Mouse (Mus musculus) gastrocnemius, adult 18-20 months (tissue): ENCODE measurements around the gene Kcnb1. TPM values are rescaled to one million over a fixed set of nuclear protein-coding genes. Genes with fewer than 3 reads are reported as not detected.

Experiments
- DNase-seq: peaks from one replicate; pipeline ENCODE4 v3.0.0; 2021; ENCODE audit warnings: low spot score
- total RNA-seq, 2 experiments: library from RNA; stranded (reverse); gene quantifications; 2 replicates each; pipeline ENCODE4 v1.2.3; 2021

Kcnb1 gene
- total RNA-seq, 2 experiments from 2014 or later = 22.2 to 25.8 TPM

DNA sequence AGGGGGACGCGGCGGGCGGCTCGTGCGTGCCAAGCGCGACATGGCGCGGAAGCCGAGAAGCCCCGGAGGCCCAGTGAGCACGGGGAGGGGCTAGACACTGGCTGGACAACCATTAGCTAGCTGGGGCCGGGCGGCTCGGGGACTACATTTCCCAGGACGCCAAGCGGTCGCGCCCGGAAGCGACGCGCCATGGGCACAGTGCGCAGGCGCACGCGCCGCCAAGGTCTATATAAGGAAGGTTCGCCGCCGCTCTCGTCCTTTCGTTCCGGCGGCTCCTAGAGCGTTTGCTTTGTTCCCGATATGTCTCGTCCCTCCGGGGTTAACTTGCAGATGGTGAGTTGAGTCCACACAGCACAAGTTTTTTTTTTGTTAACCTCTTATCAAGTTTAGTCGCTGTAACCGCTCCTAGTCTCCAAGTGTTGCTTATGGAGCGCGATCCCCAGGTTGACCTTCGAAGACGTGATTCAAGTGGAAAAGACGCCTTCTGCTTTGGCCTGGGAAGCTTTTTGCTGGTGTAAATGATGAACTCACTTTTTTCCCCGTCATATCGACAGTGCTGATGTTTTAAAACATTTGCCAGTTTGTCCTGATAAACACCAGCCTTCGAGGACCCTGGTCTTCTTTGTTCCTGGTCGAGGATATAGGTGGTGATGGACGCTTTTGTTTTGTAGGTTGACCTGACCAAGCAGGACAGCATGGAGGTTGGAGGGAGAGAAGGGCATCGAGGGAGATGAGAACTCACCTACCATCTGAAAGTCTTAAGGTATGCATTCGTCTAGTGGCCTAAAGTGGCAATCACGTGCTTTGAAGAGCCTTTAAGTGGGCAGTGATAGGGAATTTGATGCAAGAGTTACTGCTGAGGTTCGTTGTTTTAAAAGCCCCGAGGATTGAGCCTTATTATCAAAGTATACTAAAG is 126.7 kb downstream of the Kcnb1 start, which contains the start of gene Znfx1:
Znfx1 (minus strand) TSS at position 51 of the 916 bp plus-strand sequence.
- DNase-seq = peak; percentile 97

DNA sequence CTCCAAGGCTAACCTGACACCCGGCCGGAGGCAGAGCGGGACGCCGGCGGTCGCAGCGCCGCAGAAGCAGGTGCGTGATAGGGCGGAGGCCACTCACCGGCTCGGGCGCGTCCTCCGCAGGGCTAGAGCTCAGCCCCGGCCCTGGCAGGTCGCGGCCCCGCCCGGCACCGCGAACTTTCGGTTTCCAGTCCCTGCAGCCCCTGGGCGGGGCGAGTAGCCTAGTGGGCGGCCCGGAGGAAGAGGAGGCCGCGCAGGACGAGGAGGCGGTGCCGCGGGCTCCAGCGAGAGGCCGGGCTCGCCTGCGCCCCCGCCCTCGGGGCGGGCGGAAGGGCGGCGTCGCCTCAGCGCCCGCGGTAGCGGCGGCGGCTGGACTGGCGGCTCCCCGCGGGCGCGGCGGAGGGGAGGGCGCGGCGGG is 127.5 kb downstream of the Kcnb1 start:
- DNase-seq = peak; percentile 94

DNA sequence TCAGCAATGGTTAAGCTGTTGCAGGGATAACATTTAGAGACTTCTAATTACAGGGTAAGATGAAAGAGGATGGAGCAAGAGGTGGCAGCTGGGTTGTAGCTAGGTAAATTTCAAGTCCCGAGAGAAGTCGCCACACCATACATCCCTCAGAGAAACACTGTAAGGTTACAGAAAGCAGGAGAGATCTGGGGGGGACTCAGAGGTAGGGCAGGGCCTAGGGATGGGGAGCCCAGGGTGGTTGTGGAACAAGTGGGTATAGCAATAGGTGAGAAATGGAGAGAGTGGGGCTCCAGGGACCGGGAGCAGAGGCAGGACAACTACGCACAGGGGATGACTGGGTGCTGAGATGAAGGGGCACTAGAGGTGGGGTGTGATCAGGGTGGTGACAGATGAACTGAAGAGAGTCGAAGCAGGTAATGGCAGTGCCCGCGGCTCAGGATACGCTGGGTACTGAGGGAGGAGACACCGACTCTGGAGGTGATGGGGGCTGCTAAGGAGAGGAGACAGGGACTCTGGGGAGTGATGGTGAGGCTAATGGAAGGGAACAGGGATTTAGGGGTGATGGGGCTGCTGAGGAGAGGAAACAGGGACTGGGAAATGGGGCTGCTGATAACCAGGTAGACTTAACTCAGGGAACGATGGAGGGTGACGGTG is 128.4 kb downstream of the Kcnb1 start:
- no peak for DNase-seq

DNA sequence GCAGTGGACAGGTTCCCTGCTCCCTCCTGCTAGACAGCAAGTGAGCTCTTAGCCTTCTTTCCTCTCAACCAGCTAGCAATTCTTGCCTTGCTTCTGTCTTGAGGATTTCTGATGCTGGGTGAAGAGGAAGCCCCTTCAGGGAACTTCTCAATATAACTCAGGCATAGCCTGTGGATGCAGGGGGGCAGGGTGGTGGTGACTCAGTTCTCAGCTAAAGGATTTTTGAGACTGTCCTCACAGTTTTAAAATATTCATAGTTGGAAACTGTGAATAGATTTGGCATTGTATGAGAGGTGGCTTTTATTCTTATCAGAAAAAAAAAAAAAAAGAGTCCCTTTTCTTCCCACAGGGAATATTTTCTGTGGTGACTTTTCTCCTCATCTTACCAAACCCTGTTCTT is 129.2 kb downstream of the Kcnb1 start:
- DNase-seq = no peak

DNA sequence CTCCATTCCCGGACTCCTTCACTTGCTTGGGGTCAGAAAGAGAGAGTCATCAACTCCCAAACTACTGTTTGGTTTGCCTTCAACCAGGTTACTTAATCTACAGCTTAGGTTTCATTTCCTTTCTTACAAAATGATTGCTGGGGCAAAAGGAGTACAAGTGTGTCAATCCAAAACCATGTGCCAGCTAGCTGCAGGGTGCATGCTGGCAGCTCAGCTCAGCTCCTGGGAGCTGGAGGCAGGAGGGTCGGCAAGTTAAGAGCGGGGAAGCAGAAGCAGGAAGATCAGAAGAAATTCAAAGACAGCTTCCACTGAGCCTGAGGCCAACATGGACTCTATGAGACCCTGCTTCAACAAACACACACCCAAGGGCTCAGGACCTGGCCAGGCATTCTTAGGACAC is 129.6 kb downstream of the Kcnb1 start:
- DNase-seq = no peak

DNA sequence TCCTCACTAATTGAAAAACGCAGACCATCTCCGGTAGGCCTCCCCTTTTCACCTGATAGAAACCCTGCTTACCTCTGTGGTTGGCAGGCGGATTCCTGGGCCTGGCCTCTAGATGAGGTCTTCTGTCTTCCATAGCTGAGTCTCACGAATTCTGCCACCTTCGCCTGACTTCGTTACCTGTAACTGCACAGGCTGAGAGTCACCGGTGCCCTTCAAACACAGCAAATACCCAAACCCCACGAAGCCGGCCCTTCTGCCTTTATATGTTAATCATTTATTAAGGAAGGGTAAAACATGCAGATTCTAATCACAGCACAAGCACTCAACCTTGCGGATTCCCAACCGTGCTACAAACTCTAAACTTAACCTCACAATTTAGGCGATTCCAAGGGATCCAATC is 130.0 kb downstream of the Kcnb1 start:
- no peak for DNase-seq

DNA sequence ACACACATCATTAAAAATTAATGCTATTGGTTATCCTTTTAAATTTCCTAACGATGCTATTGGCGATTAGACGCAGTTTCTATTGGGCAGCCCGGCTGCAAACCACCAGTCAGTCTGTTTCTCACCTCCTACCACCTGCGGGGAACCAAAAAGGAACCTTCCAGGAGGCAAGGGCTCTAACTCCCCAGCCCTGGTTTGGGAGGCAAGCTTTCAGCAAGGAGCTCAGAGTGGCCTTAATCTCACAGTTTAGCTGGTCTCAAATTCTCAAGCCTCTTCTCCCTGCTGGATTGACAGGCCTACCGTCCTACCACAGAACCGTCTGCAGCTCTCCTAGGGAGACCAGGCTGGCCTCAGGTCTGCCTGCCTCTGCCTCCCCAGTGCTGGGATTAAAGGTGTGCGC is 130.4 kb downstream of the Kcnb1 start:
- DNase-seq = no peak

DNA sequence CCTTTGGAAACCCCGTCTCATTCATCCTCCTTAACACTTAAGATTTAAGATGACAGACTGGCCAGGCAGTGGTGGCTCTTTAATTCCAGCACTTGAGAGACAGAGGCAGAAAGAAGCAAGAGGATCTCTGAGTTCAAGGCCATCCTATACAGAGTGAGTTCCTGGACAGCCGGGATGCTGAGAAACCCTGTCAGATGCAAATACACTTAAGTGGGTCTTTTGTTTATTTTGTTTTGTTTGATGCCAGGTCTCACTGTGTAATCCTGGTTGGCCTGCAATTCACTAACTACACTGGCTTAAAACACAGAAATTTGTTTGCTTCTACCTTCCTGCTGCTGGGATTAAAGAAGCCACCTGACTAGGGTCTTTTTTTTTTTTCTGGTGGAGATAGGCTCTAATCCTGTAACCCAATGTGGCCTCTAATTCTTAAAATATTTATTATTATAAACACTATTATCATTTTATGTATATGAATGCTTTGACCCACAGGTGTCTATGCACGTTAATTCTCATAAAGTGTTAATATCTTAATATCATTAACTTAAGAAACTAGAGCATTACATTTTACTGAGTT is 131.1 kb downstream of the Kcnb1 start:
- no peak for DNase-seq

DNA sequence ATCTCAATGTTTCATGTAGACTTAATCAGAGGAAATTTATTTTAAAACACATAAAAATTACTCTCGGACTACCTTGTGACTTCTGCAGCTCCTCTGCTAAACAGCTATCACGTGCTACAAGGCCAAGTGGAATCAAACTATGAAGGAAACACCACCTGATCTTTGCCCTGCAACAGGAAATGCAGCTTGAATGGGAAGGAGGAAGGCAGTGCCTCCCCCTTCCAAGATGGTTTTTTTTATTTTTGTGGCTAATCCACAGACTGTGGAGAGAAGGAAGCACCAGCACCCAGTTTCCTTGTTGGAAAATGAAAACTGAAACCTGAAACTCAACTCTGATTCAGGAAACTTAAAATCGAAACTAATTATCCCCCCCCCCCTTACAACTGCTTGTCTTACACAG is 131.8 kb downstream of the Kcnb1 start:
- no peak for DNase-seq

DNA sequence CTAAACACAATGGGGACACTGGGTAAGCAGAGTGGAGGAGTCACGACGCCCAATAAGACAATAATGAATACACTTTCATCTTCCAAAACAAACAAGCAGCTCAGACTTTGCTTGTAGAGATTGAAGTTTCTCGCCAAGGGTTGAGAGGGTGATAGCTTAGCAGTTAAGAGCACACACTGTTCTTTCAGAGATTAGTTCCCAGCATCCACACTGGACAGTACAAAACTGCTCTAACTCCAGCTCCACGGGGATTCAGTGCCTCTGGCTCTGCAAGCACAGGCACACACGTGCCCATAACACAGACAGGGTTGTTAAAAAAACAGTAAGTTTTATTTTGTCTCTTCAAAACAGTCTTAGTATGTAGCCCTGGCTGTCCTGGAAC is 133.0 kb downstream of the Kcnb1 start:
- DNase-seq = no peak

DNA sequence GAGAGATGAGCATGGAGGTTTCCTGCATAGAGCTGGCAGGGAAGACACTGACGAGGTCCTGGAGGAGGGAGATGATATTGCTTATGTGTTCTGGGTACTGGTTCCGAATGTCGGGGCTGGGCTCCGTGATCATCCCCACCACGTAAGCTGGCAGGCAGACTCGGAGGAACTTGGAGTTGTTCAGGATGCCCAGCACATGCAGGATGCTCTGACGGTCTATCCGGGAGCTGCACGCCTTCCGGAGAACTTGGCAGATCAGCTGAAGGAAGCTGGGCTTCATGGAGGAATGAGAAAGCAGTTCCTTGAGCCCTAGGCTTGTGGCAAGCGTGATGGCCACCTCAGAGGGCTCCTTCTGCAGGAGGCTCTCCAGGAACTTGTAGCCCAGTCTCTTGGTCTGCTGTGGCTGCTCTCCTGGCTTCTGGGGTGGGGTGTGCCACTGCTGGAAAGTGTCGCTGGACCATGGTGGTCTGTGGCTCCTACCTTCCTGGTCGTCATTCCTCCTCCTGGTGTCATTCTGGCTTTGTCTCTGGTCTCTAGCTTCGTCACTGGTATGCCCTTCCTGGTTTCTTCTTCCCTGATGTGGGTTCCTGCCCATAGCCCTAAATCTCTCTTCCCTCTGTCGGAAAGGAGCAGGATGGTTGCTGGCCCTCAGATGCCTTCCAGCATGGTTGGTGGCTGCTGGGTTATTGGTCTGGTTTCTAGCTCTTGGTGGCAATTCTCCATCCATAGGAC is 133.6 kb downstream of the Kcnb1 start:
- DNase-seq = no peak

DNA sequence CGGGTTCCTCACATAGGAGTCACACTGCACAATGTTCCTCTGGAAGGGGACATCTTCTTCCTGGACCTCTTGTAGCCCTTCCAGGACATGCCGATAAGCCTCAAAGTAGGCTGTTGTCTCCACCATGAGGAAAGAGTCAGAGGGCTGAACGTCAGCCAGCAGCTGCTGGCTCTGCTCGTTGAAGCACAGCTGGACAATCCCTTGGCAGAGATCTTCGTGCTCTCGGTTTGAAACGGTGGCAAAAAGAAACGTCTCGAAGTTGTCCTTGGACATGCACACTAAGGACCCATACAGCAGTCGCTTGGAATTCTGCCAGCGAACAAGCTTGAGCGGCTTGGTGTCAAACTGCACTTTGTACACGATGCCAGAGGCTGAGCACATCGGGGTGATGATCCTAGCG is 134.6 kb downstream of the Kcnb1 start:
- peak; percentile 53 for DNase-seq

DNA sequence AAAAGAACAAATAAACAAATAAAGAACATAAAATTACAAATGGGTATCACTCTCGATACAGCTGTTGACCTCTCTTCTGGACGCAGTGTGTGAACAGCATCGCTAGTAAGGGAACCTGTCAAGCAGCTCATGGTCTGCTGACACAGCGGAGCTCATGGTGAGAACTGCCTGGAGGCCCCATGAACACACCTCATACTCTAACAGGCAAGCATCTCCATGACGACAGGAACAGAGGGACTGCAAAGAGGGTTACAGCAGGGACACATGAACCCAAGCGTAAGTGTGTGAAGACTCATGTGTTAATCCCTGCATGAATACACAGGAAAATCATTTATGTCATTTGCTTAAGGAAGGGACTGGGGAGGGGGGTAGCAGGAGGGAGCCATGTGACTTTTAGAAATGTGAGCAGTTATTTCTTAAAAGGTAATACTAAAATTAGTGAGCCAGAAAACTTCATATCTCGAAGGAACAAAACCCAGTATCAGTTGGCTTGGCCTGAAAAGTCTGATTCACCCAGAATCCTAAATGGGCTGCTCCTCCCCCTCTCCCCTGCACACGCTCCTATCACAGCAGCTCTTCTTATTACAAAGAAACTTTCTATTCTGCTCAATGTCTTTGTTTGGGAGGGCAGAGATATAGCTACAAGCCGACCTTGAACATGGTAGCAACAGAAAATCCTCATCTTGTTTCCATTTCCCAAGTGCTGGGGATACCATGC is 136.7 kb downstream of the Kcnb1 start:
- no peak for DNase-seq

DNA sequence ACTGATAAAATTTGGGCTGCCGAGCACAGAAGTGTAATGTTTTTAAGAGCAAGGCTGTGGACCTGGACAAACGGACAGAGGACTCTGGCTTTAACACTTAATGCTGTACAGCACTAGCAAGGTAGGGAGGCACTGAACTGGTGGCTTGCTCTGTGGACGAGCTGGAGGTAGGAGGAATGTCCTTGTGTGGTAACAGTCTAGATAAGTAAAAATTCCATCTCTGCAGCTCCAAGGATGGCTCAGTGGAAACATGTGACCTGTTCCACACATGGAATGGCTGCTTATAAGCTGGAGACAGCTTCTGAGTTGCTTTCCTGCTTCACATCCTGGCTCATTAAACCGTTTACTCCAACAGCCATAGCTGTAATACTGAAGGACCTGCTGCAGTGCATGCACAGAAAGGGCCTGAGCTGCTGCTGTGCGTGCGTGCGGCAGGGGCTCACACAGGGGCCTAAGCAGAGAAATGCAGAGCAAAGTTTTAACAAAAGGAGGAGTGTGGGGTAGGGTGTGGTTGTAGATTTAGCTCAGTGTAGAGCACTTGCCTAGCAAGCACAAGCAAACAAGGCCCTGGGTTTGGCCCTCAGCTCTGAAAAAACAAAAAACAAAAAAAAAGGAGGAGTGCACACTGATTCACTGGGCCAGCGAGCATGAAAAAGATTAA is 141.1 kb downstream of the Kcnb1 start:
- no peak for DNase-seq

DNA sequence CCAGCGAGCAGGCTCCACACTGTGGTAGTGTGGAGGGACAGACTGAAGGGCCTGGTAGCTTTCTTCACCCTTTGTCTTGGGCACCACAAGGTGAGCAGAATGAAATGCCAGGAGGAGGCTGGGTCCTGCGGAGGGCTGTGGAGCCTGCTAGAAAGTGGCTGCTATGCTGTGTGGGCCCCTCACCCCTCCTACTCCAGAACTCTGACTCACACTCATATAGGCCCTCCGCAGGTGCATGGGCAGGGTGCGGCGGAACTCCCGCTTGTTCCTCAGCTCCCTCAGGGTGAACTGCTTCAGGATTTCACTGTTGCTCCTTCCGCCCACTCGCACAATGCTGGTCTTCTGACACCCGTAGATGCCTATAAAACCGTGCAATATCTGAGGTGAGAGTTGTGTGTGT is 141.7 kb downstream of the Kcnb1 start:
- no peak for DNase-seq

Other genes starting within 250 kb of the Kcnb1 start
- gene Stau1, start 193.9 kb downstream of the Kcnb1 start, total RNA-seq = 10 to 100 TPM; 35.7 to 38.2 TPM
- 1 to 10 TPM; 8.0 to 9.7 TPM for gene Ddx27, start 175.0 kb downstream of the Kcnb1 start, total RNA-seq
- gene Znfx1, start 127.1 kb downstream of the Kcnb1 start, total RNA-seq = 10 to 100 TPM; 25.7 to 26.8 TPM
- 1 to 10 TPM; 1.3 to 1.8 TPM for gene Ptgis, start 50.4 kb upstream of the Kcnb1 start, total RNA-seq
- gene B4galt5, start 159.0 kb upstream of the Kcnb1 start, total RNA-seq = 1 to 10 TPM; 6.9 to 7.9 TPM
- 10 to 100 TPM; 24.5 to 26.0 TPM for gene Slc9a8, start 231.6 kb upstream of the Kcnb1 start, total RNA-seq